Mouse (Mus musculus) layer of hippocampus, adult 2 months (tissue): ENCODE results near the gene Ak9. TPM values are rescaled to one million over a fixed set of nuclear protein-coding genes. Genes with fewer than 3 reads are reported as not detected.

ENCODE experiments used
- DNase-seq, 2 experiments: peaks; one replicate each; pipeline ENCODE4 v3.0.0; 2022; ENCODE audit warnings: low spot score in 2 of 2
- H3K27ac ChIP-seq: fragments of 200-600 bp; 2 replicates; pipeline ENCODE4 v1.8.1; 2022
- H3K4me3 ChIP-seq: fragments of 200-600 bp; 2 replicates; pipeline ENCODE4 v1.8.1; 2022; ENCODE audit warnings: mild to moderate bottlenecking
- CTCF ChIP-seq: fragments of 200-600 bp; conservative IDR thresholded peaks from 2 replicates; pipeline ENCODE4 v1.8.1; 2022; ENCODE audit warnings: antibody characterized with exemption, mild to moderate bottlenecking, moderate library complexity
- total RNA-seq, 2 experiments: library from RNA; stranded (reverse); gene quantifications; 2 replicates each; pipeline ENCODE4 v1.2.3; 2021

Gene Ak9
- total RNA-seq, 2 experiments from 2014 or later, result 0.12 to 0.20 TPM

GRCm38 (mm10) chr10:41472962-41473481, 169.2 kb downstream of the Ak9 start:
- H3K4me3 ChIP-seq, result no peak overlapping the region
- H3K27ac ChIP-seq, result no peak overlapping the region
- TF ChIP-seq CTCF, result no peak
- no peak for DNase-seq

GRCm38 (mm10) chr10:41473782-41474468, 170.1 kb downstream of the Ak9 start:
- no peak for TF ChIP-seq CTCF
- Histone ChIP-seq H3K4me3 (no peak overlapping the region), H3K27ac (no peak overlapping the region)
- no peak for DNase-seq

DNA sequence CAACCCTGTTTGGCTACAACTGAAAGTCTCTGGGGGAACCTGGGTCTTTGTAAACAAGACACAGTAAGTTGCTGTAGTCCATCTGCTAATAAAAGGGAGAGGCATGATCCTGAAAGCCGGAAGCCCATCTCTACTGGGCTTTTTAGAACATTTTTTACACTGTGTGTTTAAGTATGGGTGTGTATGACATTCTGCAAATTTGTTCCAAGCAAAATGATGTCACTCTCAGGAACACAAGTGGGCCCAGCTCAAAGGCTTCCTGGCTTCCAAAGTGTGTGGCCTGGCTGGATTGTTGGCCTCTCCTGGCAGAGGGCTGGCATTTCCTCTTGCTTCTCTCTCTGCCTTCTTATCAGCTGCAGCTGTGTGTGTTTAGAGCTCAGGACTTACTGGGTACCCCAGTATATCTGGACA, 171.2 kb downstream of the Ak9 start:
- no peak for TF ChIP-seq CTCF
- Histone ChIP-seq H3K4me3 (no peak overlapping the region), H3K27ac (peak overlapping the region; percentile 46; the same call in 1 of the 2 replicates)
- DNase-seq, result no peak

DNA sequence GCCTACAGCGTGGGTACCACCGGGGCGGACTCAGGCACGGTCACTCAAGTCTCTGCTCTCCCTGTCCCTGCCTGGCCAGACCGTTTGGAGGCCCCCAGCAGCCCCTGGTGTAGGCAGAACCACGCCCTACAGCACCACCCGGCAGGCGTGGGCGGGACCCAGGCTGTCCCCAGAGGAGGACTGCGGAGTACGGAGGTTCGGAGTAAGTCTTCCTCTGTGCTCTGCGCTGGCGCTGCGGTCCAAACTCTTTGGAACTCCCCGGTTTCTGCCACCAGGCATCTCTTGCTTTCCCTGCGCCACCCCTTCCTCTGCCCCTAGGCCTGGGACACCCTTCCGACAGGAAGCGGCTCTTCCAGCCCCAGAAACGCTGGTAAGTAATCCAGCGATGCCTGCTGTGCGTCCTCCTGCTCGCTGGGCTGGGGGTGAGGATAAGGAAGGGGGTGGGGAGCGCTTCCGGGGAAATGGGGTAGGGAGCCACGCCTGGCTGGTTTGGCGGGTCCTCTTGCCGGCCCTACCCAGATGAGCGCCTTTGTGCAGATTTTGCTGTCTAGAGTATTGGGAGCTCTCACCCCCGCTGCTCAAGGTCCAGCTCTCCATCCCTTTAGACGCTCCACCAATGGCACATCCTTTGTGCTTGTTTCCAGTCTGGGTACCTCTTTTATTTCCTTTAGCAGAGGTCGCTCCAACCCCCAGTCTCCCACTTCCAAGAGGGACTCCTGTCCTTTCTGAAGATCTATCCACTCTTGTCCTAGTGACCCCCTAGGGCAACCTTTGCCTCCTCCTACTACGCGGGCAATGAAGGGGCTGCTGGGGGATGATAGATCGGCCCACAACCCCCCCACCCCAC, 172.6 kb downstream of the Ak9 start, which contains the start of gene Mical1:
Mical1 (plus strand) TSS at position 144 of the 847 bp plus-strand sequence.
- Histone ChIP-seq H3K27ac (peak within 1 kb of the TSS; percentile 81), H3K4me3 (peak within 1 kb of the TSS; percentile 62)
- no peak; the same call in 1 of the 2 replicates for TF ChIP-seq CTCF
- peak in 1 of 2 experiments; percentile 28 for DNase-seq

- peak overlapping the region; percentile 81 for H3K27ac ChIP-seq
- no peak for DNase-seq
- TF ChIP-seq CTCF, result no peak
- peak overlapping the region; percentile 62 for H3K4me3 ChIP-seq
Measured at GRCm38 (mm10) chr10:41477018-41477277, 173.2 kb downstream of the Ak9 start.

DNA sequence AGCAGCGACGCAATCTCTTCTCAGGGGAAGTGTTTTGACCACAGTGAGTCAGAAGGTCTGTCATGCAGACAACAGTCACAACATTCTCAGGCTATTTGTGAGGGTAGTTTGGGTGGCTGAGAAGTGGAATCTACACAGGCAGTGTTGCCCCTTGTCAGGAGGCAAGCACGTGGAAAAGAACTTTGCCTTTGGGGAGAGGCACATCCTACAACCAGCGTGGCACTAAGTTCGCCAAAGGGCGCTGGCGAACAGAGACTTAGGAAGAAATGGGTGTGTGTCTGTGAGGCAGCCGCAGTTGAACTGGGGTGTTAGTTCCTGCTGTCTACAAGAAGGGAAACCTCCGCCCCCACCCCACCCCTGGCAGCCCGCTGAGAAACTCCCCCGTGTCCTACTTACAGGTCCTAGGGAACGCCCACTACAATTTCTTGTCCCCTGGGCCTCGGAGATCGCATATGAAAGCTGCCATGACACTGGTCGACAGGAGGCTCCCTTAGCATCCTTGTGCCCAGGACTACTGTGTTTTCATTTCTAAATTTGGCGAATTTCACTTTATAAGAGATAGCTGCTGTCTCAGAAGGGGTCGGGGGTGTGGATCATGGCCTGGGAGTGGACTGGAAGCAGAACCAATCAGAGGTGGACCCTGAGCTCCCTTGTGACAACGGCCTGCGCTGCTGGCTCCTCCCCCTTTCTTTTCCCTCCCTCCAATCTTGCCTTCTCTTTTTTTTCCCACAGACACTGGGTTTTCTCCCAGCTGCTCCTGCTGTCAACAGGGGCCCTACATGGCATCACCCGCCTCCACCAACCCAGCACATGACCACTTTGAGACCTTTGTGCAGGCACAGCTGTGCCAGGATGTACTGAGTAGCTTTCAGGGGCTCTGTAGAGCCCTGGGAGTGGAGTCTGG, 173.8 kb downstream of the Ak9 start:
- peak overlapping the region; percentile 81 for H3K27ac ChIP-seq
- H3K4me3 ChIP-seq, result peak overlapping the region; percentile 62

DNA sequence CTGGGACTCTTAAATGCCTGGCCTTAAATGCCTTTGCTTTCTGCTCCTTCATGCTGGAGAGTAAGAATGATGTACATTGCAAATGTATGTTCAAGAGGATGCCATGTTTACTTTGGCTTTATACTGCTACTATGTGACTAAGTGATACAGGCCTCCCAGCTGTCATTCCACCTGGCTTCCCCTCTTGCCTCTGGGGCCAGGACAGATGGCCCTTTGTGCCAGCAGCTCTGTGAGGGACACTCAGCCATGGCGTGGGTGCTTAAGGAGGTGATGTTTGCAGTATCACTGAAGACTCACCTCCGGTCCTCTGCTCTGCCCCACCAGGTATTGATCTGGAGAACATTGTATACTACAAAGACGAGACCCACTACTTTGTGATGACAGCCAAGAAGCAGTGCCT, 176.2 kb downstream of the Ak9 start:
- Histone ChIP-seq H3K27ac (no peak overlapping the region), H3K4me3 (no peak overlapping the region)
- DNase-seq, result no peak
- TF ChIP-seq CTCF, result no peak

More for the DNA sequence above, 173.8 kb downstream of the Ak9 start:
- peak; percentile 23 to 60 for DNase-seq
- no peak for TF ChIP-seq CTCF

DNA sequence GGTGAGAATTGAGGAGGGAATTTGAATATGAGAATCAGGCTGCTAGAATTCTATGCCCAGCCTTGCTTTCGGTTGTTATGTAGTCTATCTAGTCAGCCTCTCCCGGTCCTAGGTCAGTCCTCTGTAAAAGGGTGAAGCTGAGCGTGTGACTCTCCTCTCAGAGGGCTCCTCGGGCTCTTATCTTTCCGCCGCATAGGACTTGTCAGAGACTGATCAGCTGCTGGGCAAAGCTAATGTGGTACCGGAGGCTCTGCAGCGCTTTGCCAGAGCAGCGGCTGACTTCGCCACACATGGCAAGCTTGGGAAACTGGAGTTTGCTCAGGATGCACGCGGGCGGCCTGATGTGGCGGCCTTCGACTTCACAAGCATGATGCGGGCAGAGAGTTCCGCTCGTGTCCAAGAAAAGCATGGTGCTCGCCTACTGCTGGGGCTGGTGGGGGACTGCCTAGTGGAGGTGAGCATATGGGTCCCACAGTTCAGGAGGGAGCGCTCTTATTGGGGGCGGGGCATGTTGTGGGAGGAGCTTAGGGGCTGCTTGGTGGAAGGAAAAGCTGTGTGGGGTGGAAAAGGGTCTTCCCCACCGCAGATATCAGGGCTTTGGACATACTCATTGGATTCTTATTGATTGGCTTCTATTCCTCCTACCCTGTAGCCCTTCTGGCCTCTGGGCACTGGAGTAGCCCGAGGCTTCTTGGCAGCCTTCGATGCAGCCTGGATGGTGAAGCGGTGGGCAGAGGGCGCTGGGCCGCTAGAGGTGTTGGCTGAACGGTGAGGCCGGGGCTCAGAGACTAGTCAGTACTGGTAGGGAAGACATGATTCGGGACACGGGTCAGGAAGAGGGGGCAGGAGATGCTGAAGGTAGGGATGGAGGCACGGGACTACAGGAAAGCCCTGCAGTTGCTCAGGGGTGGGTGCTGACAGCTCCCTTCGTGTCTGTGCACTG, 177.4 kb downstream of the Ak9 start:
- Histone ChIP-seq H3K27ac (no peak overlapping the region), H3K4me3 (no peak overlapping the region)
- TF ChIP-seq CTCF, result no peak
- no peak for DNase-seq

- Histone ChIP-seq H3K27ac (no peak overlapping the region), H3K4me3 (no peak overlapping the region)
- DNase-seq, result no peak
- TF ChIP-seq CTCF, result no peak
Measured at GRCm38 (mm10) chr10:41482446-41482845, 178.7 kb downstream of the Ak9 start.

Other genes with a start within 250 kb of the Ak9 start
- gene Gpr6, start 231.7 kb upstream of the Ak9 start, total RNA-seq, result 1 to 10 TPM in 1 of 2 experiments, under 1 TPM in 1; 0.64 to 1.1 TPM
- 10 to 100 TPM; 34.5 to 35.9 TPM for gene Fig4, start 720 bp upstream of the Ak9 start, total RNA-seq
- 10 to 100 TPM; 17.9 to 22.7 TPM for gene Zbtb24, start 146.4 kb downstream of the Ak9 start, total RNA-seq
- 10 to 100 TPM; 18.5 to 19.2 TPM for gene Mical1, start 172.3 kb downstream of the Ak9 start, total RNA-seq
- 10 to 100 TPM; 17.8 to 23.7 TPM for gene Smpd2, start 186.4 kb downstream of the Ak9 start, total RNA-seq
- gene Ppil6, start 186.5 kb downstream of the Ak9 start, total RNA-seq, result 1 to 10 TPM; 7.8 to 9.7 TPM
- 10 to 100 TPM; 56.8 to 67.2 TPM for gene Cd164, start 215.4 kb downstream of the Ak9 start, total RNA-seq